Mouse (Mus musculus) E14TG2a.4 (cell line): Measurements from ENCODE around the gene Tmem30c.
"Not testable (repeated sequence)": the region's sequence is repeated elsewhere in the genome, so short reads cannot be mapped to it uniquely, and the experiment has no call there.

Experiments used
- H3K27me3 ChIP-seq: 2 replicates; pipeline ENCODE4 v1.6.1; 2014; ENCODE audit warnings: low read length, control low read depth; ENCODE audit not compliant: insufficient read depth
- H3K36me3 ChIP-seq: 2 replicates; pipeline ENCODE4 v1.6.1; 2014; ENCODE audit warnings: low read length, control low read depth; ENCODE audit not compliant: insufficient read depth
- H3K4me1 ChIP-seq: replicated peaks from 2 replicates; pipeline ENCODE4 v1.6.1; 2014; ENCODE audit warnings: low read depth, low read length, control low read depth
- H3K4me3 ChIP-seq: replicated peaks from 2 replicates; pipeline ENCODE4 v1.5.1; 2014; ENCODE audit warnings: mild to moderate bottlenecking, low read length
- H3K9me3 ChIP-seq: 2 replicates; pipeline ENCODE4 v1.6.1; 2014; ENCODE audit warnings: low read length, control low read depth
- CTCF ChIP-seq: conservative IDR thresholded peaks from 2 replicates; pipeline ENCODE4 v1.5.1; 2014; ENCODE audit warnings: low read length
- NANOG ChIP-seq: IDR thresholded peaks from 2 replicates; pipeline ENCODE4 v1.6.1; 2014; ENCODE audit warnings: borderline replicate concordance, low read length, mixed read lengths
- POU5F1 ChIP-seq: IDR thresholded peaks from 2 replicates; pipeline ENCODE4 v1.6.1; 2014; ENCODE audit warnings: low read length, borderline replicate concordance

The Tmem30c gene

DNA sequence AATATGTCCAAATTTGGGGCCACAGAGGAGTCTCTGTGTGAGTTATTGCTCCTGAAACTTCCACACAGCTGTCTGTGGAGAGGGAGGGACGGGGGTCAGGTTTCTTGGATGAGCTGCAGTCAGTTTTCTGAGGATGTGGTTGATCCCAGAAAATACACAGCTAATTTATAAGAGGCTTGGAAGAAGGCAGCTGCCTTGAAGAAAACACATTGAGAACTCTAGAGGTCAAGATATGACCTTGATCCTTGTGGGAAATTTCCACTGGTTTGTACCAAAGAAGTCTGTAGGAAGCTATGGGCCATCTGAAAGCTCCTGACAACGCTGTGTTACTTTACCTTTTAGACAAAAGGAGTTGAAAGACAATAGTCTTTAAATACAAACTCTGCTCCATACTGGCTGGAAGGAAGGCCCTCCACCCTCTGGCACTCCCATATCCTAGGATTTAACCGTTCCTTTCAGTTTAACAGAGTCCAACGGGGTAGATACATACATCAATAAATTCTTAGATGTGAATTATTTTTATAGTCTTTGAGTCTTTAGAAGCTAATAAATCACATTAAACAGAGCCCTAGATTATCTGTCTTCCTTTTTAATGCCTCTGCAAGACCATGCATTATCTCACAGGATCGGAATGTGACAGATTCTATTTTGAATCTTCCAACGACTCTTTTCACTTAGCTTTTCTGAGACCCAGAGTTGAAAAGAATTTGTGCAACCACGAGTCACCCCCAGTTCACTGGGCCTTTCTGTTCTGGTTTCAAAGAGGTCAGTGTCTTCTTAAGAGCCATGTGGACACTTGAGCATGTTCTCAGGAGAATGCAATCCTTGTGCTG, 40.9 kb downstream of the Tmem30c start:
- TF ChIP-seq POU5F1, result no peak
- no peak; the same call in 1 of the 2 replicates for TF ChIP-seq NANOG
- TF ChIP-seq CTCF, result no peak
- Histone ChIP-seq H3K27me3 (no peaks in the 10 kb centered on the region), H3K9me3 (peaks cover 16% of the 10 kb centered on the region), H3K36me3 (no peaks in the 10 kb centered on the region), H3K4me3 (no peak overlapping the region), H3K4me1 (peaks cover 17% of the 10 kb centered on the region)

DNA sequence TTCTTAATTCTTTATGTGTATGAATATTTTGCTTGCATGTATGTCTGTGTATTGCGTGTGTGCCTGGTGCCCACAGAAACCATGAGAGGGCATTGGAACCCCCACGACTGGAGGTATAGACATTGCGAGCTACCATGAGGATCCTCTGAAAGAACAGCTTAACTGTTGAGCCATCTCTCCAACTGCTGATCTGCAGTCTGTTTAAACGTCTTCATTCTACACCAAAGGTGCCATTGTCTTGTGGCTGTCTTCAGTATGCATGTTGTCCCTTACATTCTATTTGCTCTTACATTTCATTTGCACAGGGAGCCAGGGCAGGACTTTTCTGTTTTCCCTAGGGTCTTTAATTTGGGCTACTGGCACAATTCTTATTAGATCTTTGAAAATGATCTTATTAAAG, 41.7 kb downstream of the Tmem30c start:
- Histone ChIP-seq H3K9me3 (peaks cover 8% of the 10 kb centered on the region), H3K4me1 (peaks cover 17% of the 10 kb centered on the region), H3K4me3 (no peak overlapping the region), H3K36me3 (no peaks in the 10 kb centered on the region), H3K27me3 (no peaks in the 10 kb centered on the region)
- no peak for TF ChIP-seq CTCF
- no peak for TF ChIP-seq POU5F1
- TF ChIP-seq NANOG, result no peak

DNA sequence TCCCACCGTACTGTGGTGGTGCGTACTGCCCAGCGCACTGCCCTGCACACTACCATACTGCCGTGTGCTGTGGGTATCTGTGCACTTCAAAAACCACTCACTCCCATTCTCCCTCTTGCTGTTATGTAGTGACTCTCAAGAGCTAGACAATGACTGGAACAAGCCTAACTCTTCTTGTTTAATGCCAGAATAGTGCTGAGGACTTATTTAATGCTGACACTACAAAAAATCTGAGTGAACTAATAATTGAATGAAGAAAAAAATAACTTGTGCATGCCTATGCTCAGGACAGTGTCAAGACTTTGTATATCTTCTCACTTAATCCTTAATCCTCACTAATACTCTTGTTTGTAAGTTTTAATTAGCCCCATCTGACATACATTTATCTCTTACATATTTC, 45.2 kb downstream of the Tmem30c start:
- TF ChIP-seq CTCF (no peak), POU5F1 (no peak), NANOG (no peak)
- no peaks in the 10 kb centered on the region for H3K36me3 ChIP-seq
- H3K27me3 ChIP-seq, result no peaks in the 10 kb centered on the region
- no peak overlapping the region for H3K4me3 ChIP-seq
- H3K9me3 ChIP-seq, result peaks cover 6% of the 10 kb centered on the region; the same call in 1 of the 2 replicates
- peaks cover 43% of the 10 kb centered on the region for H3K4me1 ChIP-seq

DNA sequence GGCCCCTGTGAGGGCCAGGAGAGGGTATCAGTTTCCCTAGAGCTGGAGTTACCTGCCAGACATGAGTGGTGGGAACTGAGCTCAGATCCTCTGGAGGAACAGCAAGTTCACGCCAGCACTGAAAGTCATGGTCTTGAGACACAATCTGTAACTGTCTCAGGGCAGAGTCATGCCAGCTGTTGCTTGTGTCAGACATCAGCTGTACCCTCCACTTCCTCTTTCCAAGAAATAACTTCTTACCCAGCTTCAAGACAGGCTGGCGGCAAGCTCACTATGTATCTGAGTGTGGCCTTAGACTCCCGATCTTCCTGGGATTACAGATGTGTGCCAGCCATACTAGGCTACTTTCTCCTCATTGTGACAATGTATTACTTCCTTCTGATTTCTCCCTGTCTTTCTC, 46.1 kb downstream of the Tmem30c start:
- Histone ChIP-seq H3K9me3 (peaks cover 6% of the 10 kb centered on the region; the same call in 1 of the 2 replicates), H3K4me1 (peaks cover 40% of the 10 kb centered on the region), H3K36me3 (no peaks in the 10 kb centered on the region), H3K27me3 (no peaks in the 10 kb centered on the region), H3K4me3 (no peak overlapping the region)
- TF ChIP-seq NANOG, result no peak
- TF ChIP-seq CTCF, result no peak
- no peak for TF ChIP-seq POU5F1

DNA sequence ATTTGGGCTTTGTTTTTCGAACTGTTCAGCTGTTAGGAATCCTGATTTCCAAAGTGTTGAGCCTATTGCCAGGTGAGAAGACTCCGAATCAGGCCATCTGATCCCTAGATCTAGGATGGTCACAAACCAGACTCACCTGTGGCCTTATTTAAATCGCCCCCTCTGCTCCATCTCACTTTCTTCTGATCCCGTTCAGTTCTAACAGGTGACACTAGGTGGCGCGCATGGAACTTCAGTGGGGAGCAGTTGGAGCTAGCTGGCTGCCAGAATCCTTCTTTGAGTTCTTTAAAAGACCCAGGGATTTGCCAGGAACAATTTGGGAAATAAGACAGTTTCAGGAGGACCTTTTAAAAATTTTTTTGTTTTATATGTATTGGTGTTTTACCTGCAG, 48.8 kb downstream of the Tmem30c start:
- Histone ChIP-seq H3K36me3 (no peaks in the 10 kb centered on the region), H3K27me3 (no peaks in the 10 kb centered on the region), H3K4me3 (no peak overlapping the region), H3K4me1 (peaks cover 35% of the 10 kb centered on the region), H3K9me3 (no peaks in the 10 kb centered on the region)
- TF ChIP-seq CTCF (peak; percentile 83), NANOG (no peak)

DNA sequence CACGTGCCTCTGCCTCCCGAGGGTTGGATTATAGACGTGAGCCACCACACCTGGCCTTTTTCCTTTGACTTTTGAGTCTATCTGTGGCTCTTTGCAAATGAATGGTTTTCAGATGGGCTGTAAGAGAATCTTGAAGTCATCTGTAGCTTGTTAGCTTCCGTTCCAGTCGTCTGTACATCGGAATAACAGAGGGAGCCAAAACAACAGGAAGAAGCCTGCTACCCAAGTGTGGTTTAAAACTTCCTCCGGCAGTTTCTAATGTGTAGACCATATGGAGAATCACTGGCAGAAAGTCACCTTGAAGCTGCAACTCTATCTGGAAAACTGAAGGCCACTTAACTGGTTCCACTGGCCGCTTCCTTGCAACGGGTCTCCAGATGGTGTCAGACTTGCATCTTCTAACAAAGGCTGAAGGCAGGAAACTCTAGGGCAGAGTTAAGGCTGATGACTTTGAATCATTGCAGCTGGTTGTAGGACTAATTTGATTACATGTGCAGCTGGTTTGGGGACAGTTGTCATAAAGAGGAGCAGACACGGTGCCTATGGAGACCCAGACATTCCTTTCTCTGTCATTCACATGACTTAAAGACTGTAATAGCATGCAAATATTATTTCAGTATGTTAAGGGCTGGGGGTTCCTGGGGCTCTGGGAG, 49.3 kb downstream of the Tmem30c start:
- no peak for TF ChIP-seq POU5F1
- TF ChIP-seq NANOG, result peak; percentile 56; the same call in 1 of the 2 replicates
- Histone ChIP-seq H3K36me3 (no peaks in the 10 kb centered on the region), H3K4me1 (peaks cover 35% of the 10 kb centered on the region), H3K4me3 (no peak overlapping the region), H3K27me3 (no peaks in the 10 kb centered on the region), H3K9me3 (no peaks in the 10 kb centered on the region)

DNA sequence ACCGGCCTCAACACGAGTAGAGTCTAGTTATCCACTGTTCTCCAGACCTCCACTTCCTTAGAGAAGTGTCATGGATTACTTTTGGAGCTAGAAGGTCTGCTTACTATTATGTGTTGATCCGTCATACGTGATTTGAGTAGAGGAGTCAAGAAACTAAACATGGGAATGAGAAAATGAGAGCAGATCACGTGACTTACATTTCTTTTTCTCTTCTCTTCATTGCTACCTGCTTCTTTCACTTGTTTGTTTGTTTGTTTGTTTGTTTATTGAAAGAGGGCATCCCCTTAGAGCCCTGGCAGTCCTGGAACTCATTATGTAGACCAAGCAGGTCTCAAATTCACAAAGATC, 49.8 kb downstream of the Tmem30c start:
- H3K9me3 ChIP-seq, result no peaks in the 10 kb centered on the region
- no peak for TF ChIP-seq CTCF
- TF ChIP-seq POU5F1, result no peak
- no peak for TF ChIP-seq NANOG
- no peaks in the 10 kb centered on the region for H3K27me3 ChIP-seq
- H3K36me3 ChIP-seq, result no peaks in the 10 kb centered on the region
- peaks cover 35% of the 10 kb centered on the region for H3K4me1 ChIP-seq
- H3K4me3 ChIP-seq, result no peak overlapping the region

DNA sequence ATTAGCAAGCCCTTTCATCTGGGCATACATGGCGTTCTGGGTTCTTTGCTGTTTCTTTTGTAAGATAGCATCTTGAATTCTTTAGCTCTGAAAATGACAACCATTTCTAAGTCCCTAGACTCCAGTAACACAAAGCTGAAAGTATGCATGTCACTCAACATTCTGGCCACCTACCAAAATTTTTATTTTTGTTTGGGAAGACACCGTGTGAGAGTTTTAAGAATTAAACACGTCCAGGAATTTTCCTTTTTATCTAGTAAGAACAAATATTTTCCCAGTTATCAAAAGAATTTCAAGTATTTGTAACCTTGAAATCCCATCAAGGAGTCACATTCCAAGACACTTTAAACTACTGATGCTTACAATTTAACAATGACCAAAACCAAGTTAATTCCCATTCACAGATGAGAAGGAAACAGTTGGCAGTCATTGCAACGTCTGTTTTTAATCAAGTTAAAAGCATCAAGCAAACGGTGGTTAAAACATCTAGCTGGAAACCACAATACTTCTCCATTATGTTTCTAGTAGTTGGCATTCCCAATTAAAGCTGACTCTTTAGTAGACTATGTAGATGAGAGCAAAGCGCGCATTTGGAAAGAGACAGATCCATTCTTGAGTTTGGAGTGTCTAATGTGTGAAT, 56.7 kb downstream of the Tmem30c start:
- Histone ChIP-seq H3K36me3 (no peaks in the 10 kb centered on the region), H3K27me3 (no peaks in the 10 kb centered on the region), H3K4me1 (peaks cover 9% of the 10 kb centered on the region; the same call in 1 of the 2 replicates), H3K4me3 (no peak overlapping the region), H3K9me3 (no peaks in the 10 kb centered on the region)
- no peak for TF ChIP-seq POU5F1
- TF ChIP-seq NANOG, result no peak
- no peak for TF ChIP-seq CTCF

DNA sequence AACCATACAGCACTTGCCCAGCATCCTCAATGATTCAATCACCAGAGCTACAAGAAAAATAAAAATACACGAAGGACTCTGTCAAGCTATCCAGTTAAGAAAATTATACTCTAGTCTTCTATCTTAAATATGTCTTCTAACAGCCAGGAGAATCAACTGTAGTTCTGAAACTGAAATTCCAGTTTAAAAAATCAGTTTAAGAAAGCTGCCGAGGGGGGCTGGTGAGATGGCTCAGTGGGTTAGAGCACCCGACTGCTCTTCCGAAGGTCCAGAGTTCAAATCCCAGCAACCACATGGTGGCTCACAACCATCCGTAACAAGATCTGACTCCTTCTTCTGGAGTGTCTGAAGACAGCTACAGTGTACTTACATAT, 60.7 kb downstream of the Tmem30c start:
- not testable (repeated sequence) for H3K27me3 ChIP-seq, H3K9me3 ChIP-seq, H3K36me3 ChIP-seq
- Histone ChIP-seq H3K4me3 (peak overlapping the region; percentile 50), H3K4me1 (peaks cover 37% of the 10 kb centered on the region)
